Mouse (Mus musculus) cortical plate, adult 2 months (tissue): Measurements from ENCODE around the gene Slc25a30. TPM values are rescaled to one million over a fixed set of nuclear protein-coding genes. Genes with fewer than 3 reads are reported as not detected.
"Not testable (repeated sequence)": the region's sequence is repeated elsewhere in the genome, so short reads cannot be mapped to it uniquely, and the experiment has no call there.

ENCODE experiments used
- H3K27ac ChIP-seq: fragments of 200-500 bp; 2 replicates; pipeline ENCODE4 v1.5.1; 2012; ENCODE audit warnings: low read length, control low read depth, inconsistent platforms; ENCODE audit not compliant: insufficient read depth
- H3K4me1 ChIP-seq: fragments of 200-500 bp; 2 replicates; pipeline ENCODE4 v1.6.1; 2011; ENCODE audit warnings: low read length; ENCODE audit not compliant: control insufficient read depth, insufficient read depth
- H3K4me3 ChIP-seq: fragments of 200-500 bp; 2 replicates; pipeline ENCODE4 v1.5.1; 2011; ENCODE audit warnings: mild to moderate bottlenecking, low read length, control low read depth; ENCODE audit not compliant: insufficient read depth
- CTCF ChIP-seq: fragments of 200-500 bp; IDR thresholded peaks from 2 replicates; pipeline ENCODE4 v1.5.1; 2011; ENCODE audit warnings: mild to moderate bottlenecking, control low read depth, low read length; ENCODE audit not compliant: insufficient read depth; ENCODE audit errors: extremely low read depth
- POLR2A ChIP-seq: fragments of 200-500 bp; IDR thresholded peaks from 2 replicates; pipeline ENCODE4 v1.6.1; 2011; ENCODE audit warnings: mild to moderate bottlenecking, low read length, control low read depth; ENCODE audit not compliant: insufficient read depth; ENCODE audit errors: extremely low read depth
- polyA plus RNA-seq: library from polyadenylated mRNA; depleted of rRNA; stranded (reverse); fragments of >200 nt; gene quantifications from 2 replicates; pipeline ENCODE4 v1.2.3, GENCODE M21; 2012; rRNA removed

The Slc25a30 gene
- 7.2 and 9.3 TPM in 2 replicates for polyA plus RNA-seq

DNA sequence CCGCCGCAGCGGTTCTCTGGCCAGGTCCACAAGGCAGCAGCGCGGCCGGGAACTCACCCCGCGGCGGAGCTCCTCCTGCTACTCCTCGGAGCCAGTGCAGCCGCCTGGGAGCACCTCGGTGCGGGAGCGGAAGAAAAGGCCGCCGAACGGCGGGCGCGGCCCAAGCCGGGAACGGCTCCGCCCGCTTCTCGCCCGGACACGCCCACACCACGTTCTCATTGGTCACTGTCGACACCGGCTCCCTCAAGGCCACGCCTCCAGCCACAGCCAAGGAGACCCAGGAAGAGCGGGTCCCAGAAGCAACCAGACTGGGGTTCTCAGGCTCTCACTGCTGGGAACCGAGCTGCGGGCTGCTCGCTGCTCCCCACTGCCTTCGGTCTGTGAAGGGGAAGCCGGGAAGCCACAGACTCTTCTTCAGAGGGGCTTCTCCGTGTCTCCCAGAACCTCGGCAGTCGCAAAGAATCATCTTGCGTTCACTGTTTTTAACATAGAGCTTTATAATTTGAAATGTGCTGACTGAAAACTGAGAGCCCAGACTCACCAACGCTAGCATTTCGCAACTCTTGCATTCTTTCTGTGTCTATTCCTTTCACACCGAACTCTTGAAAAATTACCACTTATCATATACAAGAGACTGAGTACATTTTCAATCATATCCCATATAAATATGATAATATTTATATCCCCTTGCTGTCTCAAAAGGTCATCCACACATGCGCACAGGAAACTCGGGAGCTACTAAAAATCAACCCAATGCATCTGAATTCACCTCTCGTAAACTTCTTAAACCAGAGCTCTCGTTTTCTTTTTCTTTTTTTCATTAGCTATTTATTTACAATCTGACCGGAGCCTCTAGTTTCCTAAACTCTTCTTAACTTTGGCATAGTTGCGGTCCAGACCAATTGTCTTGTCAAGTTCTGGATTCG, at the start of gene Slc25a30:
Gene Slc25a30, minus strand, starts transcription at position 170 of the 926 bp plus-strand sequence.
- no peak for TF ChIP-seq CTCF
- peak; percentile 91 for TF ChIP-seq POLR2A
- no peaks in the 10 kb centered on the region; the same call in 1 of the 2 replicates for H3K4me1 ChIP-seq
- H3K27ac ChIP-seq = 0 out of 2 replicates have a peak within 1 kb of the TSS, but pooled peaks have one; percentile 33
- peak within 1 kb of the TSS; percentile 66 for H3K4me3 ChIP-seq

DNA sequence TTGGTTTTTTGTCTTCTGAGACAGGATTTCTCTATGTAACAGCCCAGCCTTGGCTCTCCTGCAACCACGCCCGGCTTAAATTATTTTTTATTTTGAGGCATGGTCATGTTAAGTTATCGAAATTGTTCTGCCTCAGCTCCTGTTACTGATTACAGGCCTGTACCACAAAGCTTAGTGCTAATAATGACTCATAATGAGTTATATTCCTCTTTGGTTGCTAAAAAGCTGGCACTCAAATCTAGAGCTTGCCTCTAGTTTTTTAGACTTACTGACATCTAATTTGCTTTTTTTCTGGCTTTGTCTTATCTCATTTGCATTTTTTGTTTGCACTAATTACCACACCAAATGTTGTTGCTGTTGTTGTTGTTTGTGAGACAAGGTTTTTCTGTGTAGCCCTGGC, 49.7 kb upstream of the Slc25a30 start:
- Histone ChIP-seq H3K4me1 (no peaks in the 10 kb centered on the region), H3K27ac (no peak overlapping the region), H3K4me3 (no peak overlapping the region)
- TF ChIP-seq CTCF (no peak), POLR2A (no peak)

DNA sequence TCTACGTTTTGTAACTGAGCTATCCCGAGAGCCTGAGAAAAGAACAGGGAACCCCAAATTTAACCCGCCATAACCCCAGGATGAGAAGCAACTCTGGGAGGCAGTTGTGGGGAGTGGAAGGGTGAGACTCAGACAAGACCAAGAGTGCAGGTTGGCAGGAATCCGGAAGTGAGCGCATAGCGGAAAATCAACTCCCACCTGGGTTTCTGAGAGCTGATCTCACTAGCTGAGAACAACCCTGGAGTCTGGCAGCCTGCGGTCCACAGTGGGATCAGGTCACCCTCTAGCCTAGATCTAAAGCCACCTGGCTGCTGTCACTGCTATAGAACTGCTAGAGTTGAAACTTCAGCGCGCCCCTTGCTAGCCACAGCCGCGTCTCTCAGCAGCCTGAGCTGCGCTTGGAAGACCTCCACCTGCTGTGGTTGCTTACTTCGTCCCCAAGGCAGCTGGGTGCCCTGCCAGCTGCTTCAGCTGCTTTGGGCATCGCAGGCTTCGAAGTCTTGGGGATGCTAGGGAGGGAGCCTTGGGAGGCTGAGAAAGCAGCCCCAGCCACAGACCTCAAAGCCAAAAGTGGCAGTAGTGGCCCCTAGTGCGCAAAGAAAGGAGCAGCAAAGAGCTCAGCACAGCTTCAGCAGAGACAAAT, 48.0 kb upstream of the Slc25a30 start:
- Histone ChIP-seq H3K4me3 (peak overlapping the region; percentile 22), H3K27ac (peak overlapping the region; percentile 33), H3K4me1 (no peaks in the 10 kb centered on the region)
- TF ChIP-seq POLR2A = no peak
- no peak for TF ChIP-seq CTCF

DNA sequence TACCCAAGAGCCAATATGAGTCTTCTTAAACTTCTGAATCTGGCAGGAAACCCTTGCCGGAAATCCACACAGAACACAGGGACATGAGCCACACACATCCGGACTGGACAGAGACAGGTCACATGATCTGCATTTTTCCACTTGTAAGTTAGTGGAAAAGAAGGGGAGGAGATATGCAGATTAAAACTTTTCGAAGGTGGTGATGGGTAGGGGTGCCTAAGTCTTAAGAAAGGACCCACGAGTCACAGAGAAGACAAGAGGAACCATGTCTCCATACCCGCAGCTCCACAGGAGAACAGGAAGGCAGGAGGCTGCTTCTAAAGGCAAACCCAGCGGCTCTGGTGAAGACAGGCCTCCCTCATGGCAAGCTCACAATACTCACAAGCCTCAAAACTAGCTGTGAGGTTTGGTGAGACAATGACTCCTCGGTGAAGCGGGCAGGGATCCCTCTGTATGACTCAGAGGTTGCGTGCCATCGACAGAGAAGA, 47.5 kb upstream of the Slc25a30 start:
- Histone ChIP-seq H3K27ac (peak overlapping the region; percentile 49), H3K4me3 (peak overlapping the region; percentile 22), H3K4me1 (no peaks in the 10 kb centered on the region)
- TF ChIP-seq CTCF = no peak
- peak; percentile 42; the same call in 1 of the 2 replicates for TF ChIP-seq POLR2A

DNA sequence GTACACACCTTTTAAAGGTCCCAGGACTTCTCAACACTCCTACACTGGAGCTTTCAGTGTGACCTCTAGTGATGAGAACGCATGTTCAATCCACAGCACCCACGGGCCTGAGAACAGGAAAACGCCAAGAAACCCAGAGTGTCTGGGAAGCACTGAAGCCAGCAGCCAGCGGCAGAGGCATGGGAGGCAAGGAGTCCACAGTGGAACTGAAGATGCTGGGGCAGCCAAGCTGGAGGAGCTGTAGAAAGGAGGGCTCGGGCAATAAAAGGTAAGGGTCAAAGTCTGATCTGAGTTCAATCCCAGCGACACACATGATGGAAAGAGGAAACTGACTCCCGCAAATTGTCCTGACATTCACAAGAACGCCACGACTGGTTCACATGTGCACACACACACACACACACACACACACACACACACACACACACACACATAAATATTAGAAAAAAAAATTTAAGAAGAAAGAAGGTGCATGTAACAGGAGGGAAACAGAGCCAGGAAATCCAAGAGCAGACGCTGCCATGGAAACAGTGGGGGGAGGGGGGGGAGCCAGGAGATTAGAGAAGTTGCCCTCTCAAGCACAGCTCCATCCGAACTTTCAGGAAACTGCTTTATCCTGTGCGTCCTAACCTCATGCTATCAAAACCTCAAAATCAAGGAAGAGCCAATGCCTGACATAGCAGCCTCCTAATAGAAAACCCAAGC, 46.9 kb upstream of the Slc25a30 start:
- TF ChIP-seq CTCF = no peak
- no peak for TF ChIP-seq POLR2A
- peak overlapping the region; percentile 49 for H3K27ac ChIP-seq
- 0 out of 2 replicates have a peak, but pooled peaks cover 1% of the 10 kb centered on the region for H3K4me1 ChIP-seq
- H3K4me3 ChIP-seq = peak overlapping the region; percentile 22; the same call in 1 of the 2 replicates

DNA sequence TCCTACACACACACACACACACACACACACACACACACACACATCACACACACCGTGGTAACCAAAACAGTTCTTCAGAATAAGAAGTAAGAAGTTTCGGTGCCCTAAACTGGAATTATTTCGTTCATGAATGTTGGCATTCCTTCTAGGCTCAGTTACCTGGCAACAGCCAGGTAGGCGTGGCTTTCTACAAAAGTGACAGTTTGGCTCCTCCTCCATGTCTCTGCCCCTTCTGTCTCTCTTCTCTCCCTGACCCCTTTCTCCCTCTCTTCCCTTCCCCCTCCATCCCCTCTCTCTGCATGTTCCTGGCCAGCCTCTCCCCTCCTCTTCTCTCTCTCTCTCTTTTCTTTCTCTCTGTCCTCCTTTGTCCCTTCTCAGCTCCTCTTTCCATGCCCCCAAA, 46.1 kb upstream of the Slc25a30 start:
- TF ChIP-seq CTCF (no peak), POLR2A (no peak)
- H3K4me1 ChIP-seq = 0 out of 2 replicates have a peak, but pooled peaks cover 1% of the 10 kb centered on the region
- H3K27ac ChIP-seq = no peak overlapping the region
- H3K4me3 ChIP-seq = no peak overlapping the region

DNA sequence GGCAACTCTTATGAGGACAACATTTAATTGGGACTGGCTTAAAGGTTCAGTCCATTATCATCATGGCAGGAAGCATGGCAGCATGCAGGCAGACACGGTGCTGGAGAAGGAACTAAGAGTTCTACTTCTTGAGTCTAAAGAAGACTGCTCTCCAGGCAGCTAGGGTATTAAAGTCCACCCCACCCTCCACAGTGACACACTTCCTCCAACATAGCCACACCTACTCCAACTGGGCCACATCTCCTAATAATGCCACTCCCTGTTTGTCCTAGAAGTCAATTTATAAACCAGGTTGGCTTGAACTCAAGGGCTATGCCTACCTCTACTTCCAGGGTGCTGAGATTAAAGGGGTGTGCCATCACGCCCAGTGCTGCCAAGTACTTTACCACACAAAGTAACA, 45.2 kb upstream of the Slc25a30 start:
- no peak overlapping the region for H3K4me3 ChIP-seq
- no peak overlapping the region for H3K27ac ChIP-seq
- no peak for TF ChIP-seq CTCF
- no peak for TF ChIP-seq POLR2A
- H3K4me1 ChIP-seq = 0 out of 2 replicates have a peak, but pooled peaks cover 1% of the 10 kb centered on the region

DNA sequence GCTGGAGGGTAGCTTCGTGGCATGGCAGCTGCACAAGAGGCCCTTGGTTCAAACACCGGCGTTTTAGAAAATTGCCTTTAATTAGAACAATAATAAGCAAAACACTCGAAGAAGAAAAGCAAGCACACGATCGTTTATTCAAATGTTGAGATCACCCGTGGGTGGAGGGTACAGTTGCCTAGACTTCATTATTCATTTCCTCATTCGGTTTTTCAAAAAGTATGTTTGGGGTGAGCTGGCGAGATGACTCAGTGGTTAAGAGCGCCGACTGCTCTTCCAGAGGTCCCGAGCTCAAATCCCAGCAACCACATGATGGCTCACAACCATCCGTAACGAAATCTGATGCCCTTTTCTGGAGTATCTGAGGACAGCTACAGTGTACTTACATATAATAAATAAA, 43.0 kb upstream of the Slc25a30 start:
- H3K4me1 ChIP-seq, H3K27ac ChIP-seq, H3K4me3 ChIP-seq: not testable (repeated sequence)
